Mouse (Mus musculus): ENCODE measurements at regions not wholly inside any gene's neighbourhood (a gene's known extent, or its start where the extent isn't known, plus 50 kb on each side); places are given as distances from the start of the nearest gene placed in this dataset.

GRCm38 (mm10) chr10:83861574-83862190, 139.0 kb downstream of the 1500009L16Rik start:
- H3K9ac ChIP-seq = no peak overlapping the region
- H3K4me2 ChIP-seq (replicated peaks) = no peak overlapping the region
- peak; percentile 48 for ATAC-seq (ENCODE audit: low FRiP score, low read depth)
- peaks cover 36% of the 10 kb centered on the region for H3K4me1 ChIP-seq
- H3K4me3 ChIP-seq = no peak overlapping the region
- 56% methylated on average over 5 of the region's 5 CpGs for WGBS
- H3K27me3 ChIP-seq = no peaks in the 10 kb centered on the region
- no peaks in the 10 kb centered on the region for H3K36me3 ChIP-seq
- no peak overlapping the region for H3K27ac ChIP-seq
- H3K9me3 ChIP-seq = no peaks in the 10 kb centered on the region; the same call in 1 of the 2 replicates

- Histone ChIP-seq H3K9ac (no peak overlapping the region), H3K36me3 (no peaks in the 10 kb centered on the region), H3K4me2 (replicated peaks) (no peak overlapping the region), H3K4me3 (no peak overlapping the region), H3K9me3 (no peaks in the 10 kb centered on the region; the same call in 1 of the 2 replicates), H3K4me1 (peaks cover 23% of the 10 kb centered on the region), H3K27ac (no peak overlapping the region), H3K27me3 (no peaks in the 10 kb centered on the region)
- WGBS = 86% methylated on average over 8 of the region's 8 CpGs
- no peak for ATAC-seq (ENCODE audit: low FRiP score, low read depth)
These were observed 141.9 kb downstream of the 1500009L16Rik start for GRCm38 (mm10) chr10:83864591-83864990.

GRCm38 (mm10) chr10:83865929-83866328, 143.3 kb downstream of the 1500009L16Rik start:
- H3K27ac ChIP-seq = no peak overlapping the region
- WGBS = 59% methylated on average over 5 of the region's 5 CpGs

GRCm38 (mm10) chr10:83871736-83872400, 149.2 kb downstream of the 1500009L16Rik start:
- Histone ChIP-seq H3K27me3 (no peaks in the 10 kb centered on the region), H3K36me3 (no peaks in the 10 kb centered on the region), H3K9me3 (no peaks in the 10 kb centered on the region), H3K9ac (no peak overlapping the region), H3K4me2 (replicated peaks) (no peak overlapping the region), H3K27ac (no peak overlapping the region), H3K4me3 (no peak overlapping the region), H3K4me1 (peaks cover 19% of the 10 kb centered on the region)
- 0 out of 2 replicates have a peak, but pooled peaks have one; percentile 48 for ATAC-seq (ENCODE audit: low FRiP score, low read depth)
- 29% methylated on average over 4 of the region's 4 CpGs for WGBS

More at GRCm38 (mm10) chr10:83865929-83866328, 143.3 kb downstream of the 1500009L16Rik start:
- Histone ChIP-seq H3K27me3 (no peaks in the 10 kb centered on the region), H3K9ac (no peak overlapping the region), H3K36me3 (no peaks in the 10 kb centered on the region), H3K9me3 (no peaks in the 10 kb centered on the region; the same call in 1 of the 2 replicates), H3K4me2 (replicated peaks) (no peak overlapping the region), H3K4me1 (peaks cover 27% of the 10 kb centered on the region), H3K4me3 (no peak overlapping the region)
- no peak for ATAC-seq (ENCODE audit: low FRiP score, low read depth)

- Histone ChIP-seq H3K27ac (no peak overlapping the region), H3K4me3 (no peak overlapping the region), H3K9me3 (no peaks in the 10 kb centered on the region), H3K9ac (no peak overlapping the region), H3K27me3 (no peaks in the 10 kb centered on the region), H3K4me2 (replicated peaks) (no peak overlapping the region), H3K4me1 (peaks cover 29% of the 10 kb centered on the region), H3K36me3 (no peaks in the 10 kb centered on the region)
- WGBS = 81% methylated on average over 2 of the region's 2 CpGs
- ATAC-seq (ENCODE audit: low FRiP score, low read depth) = no peak
These were observed 156.1 kb downstream of the 1500009L16Rik start for GRCm38 (mm10) chr10:83878745-83879144.

GRCm38 (mm10) chr10:83882119-83882890, 159.6 kb downstream of the 1500009L16Rik start:
- H3K27me3 ChIP-seq = no peaks in the 10 kb centered on the region
- no peak overlapping the region for H3K4me3 ChIP-seq
- 0 out of 2 replicates have a peak, but pooled peaks have one; percentile 8 for ATAC-seq (ENCODE audit: low FRiP score, low read depth)
- no peaks in the 10 kb centered on the region for H3K9me3 ChIP-seq
- peak overlapping the region; percentile 78 for H3K27ac ChIP-seq
- no peaks in the 10 kb centered on the region for H3K36me3 ChIP-seq
- no peak overlapping the region for H3K9ac ChIP-seq
- WGBS = 26% methylated on average over 17 of the region's 17 CpGs
- H3K4me1 ChIP-seq = peaks cover 23% of the 10 kb centered on the region
- peak overlapping the region; percentile 25 for H3K4me2 ChIP-seq (replicated peaks)

GRCm38 (mm10) chr10:83882891-83883185, 160.2 kb downstream of the 1500009L16Rik start:
- peak overlapping the region; percentile 25 for H3K4me2 ChIP-seq (replicated peaks)
- no peaks in the 10 kb centered on the region for H3K27me3 ChIP-seq
- H3K27ac ChIP-seq = peak overlapping the region; percentile 78
- no peak overlapping the region for H3K9ac ChIP-seq
- peaks cover 23% of the 10 kb centered on the region for H3K4me1 ChIP-seq
- 13% methylated on average over 1 of the region's 1 CpGs for WGBS
- peak; percentile 36; the same call in 1 of the 2 replicates for ATAC-seq (ENCODE audit: low FRiP score, low read depth)
- H3K4me3 ChIP-seq = no peak overlapping the region
- H3K9me3 ChIP-seq = no peaks in the 10 kb centered on the region
- H3K36me3 ChIP-seq = no peaks in the 10 kb centered on the region

GRCm38 (mm10) chr10:83884553-83884952, 161.9 kb downstream of the 1500009L16Rik start:
- H3K36me3 ChIP-seq = no peaks in the 10 kb centered on the region
- no peak for ATAC-seq (ENCODE audit: low FRiP score, low read depth)
- H3K4me3 ChIP-seq = no peak overlapping the region
- 94% methylated on average over 2 of the region's 2 CpGs for WGBS
- no peaks in the 10 kb centered on the region for H3K9me3 ChIP-seq
- no peak overlapping the region for H3K27ac ChIP-seq
- no peak overlapping the region for H3K4me2 ChIP-seq (replicated peaks)
- H3K27me3 ChIP-seq = no peaks in the 10 kb centered on the region
- H3K4me1 ChIP-seq = peaks cover 23% of the 10 kb centered on the region
- H3K9ac ChIP-seq = no peak overlapping the region

- no peak for ATAC-seq (ENCODE audit: low FRiP score, low read depth)
- no peak overlapping the region for H3K4me3 ChIP-seq
- 60% methylated on average over 6 of the region's 6 CpGs for WGBS
These were observed 165.9 kb downstream of the 1500009L16Rik start for GRCm38 (mm10) chr10:83888587-83888986.

GRCm38 (mm10) chr10:83895741-83896150, 173.1 kb downstream of the 1500009L16Rik start:
- H3K9me3 ChIP-seq = no peaks in the 10 kb centered on the region
- no peaks in the 10 kb centered on the region for H3K27me3 ChIP-seq
- no peak overlapping the region for H3K9ac ChIP-seq
- 0 out of 2 replicates have a peak overlapping the region, but pooled peaks have one; percentile 5 for H3K4me2 ChIP-seq (replicated peaks)
- ATAC-seq (ENCODE audit: low FRiP score, low read depth) = peak; percentile 72
- 12% methylated on average over 3 of the region's 3 CpGs for WGBS
- peak overlapping the region; percentile 45; the same call in 1 of the 2 replicates for H3K27ac ChIP-seq
- no peak overlapping the region for H3K4me3 ChIP-seq
- H3K4me1 ChIP-seq = peaks cover 32% of the 10 kb centered on the region
- no peaks in the 10 kb centered on the region for H3K36me3 ChIP-seq

More at GRCm38 (mm10) chr10:83888587-83888986, 165.9 kb downstream of the 1500009L16Rik start:
- Histone ChIP-seq H3K9ac (no peak overlapping the region), H3K4me2 (replicated peaks) (no peak overlapping the region), H3K27ac (no peak overlapping the region), H3K36me3 (no peaks in the 10 kb centered on the region), H3K4me1 (peaks cover under 1% of the 10 kb centered on the region; the same call in 1 of the 2 replicates), H3K27me3 (no peaks in the 10 kb centered on the region), H3K9me3 (no peaks in the 10 kb centered on the region)

GRCm38 (mm10) chr10:83896160-83896559, 173.5 kb downstream of the 1500009L16Rik start:
- peak overlapping the region; percentile 45; the same call in 1 of the 2 replicates for H3K27ac ChIP-seq

GRCm38 (mm10) chr10:83897558-83897957, 174.9 kb downstream of the 1500009L16Rik start:
- ATAC-seq (ENCODE audit: low FRiP score, low read depth) = peak; percentile 59; the same call in 1 of the 2 replicates
- no peak overlapping the region for H3K4me2 ChIP-seq (replicated peaks)
- H3K36me3 ChIP-seq = no peaks in the 10 kb centered on the region
- H3K9me3 ChIP-seq = no peaks in the 10 kb centered on the region
- H3K9ac ChIP-seq = no peak overlapping the region
- H3K27ac ChIP-seq = peak overlapping the region; percentile 44; the same call in 1 of the 2 replicates
- 42% methylated on average over 6 of the region's 6 CpGs for WGBS
- H3K4me3 ChIP-seq = no peak overlapping the region
- H3K27me3 ChIP-seq = no peaks in the 10 kb centered on the region
- H3K4me1 ChIP-seq = peaks cover 32% of the 10 kb centered on the region

More at GRCm38 (mm10) chr10:83896160-83896559, 173.5 kb downstream of the 1500009L16Rik start:
- ATAC-seq (ENCODE audit: low FRiP score, low read depth) = no peak
- H3K9ac ChIP-seq = no peak overlapping the region
- H3K4me2 ChIP-seq (replicated peaks) = 0 out of 2 replicates have a peak overlapping the region, but pooled peaks have one; percentile 5
- no peaks in the 10 kb centered on the region for H3K9me3 ChIP-seq
- WGBS = 72% methylated on average over 5 of the region's 5 CpGs
- H3K4me3 ChIP-seq = no peak overlapping the region
- peaks cover 32% of the 10 kb centered on the region for H3K4me1 ChIP-seq
- no peaks in the 10 kb centered on the region for H3K36me3 ChIP-seq
- H3K27me3 ChIP-seq = no peaks in the 10 kb centered on the region
